Mouse (Mus musculus): ENCODE data around the gene Egfr. TPM values are rescaled to one million over a fixed set of nuclear protein-coding genes. Genes with fewer than 3 reads are reported as not detected.

Gene Egfr
- total and polyA plus RNA-seq, 3 experiments: 0.26 TPM; not detected in 2

DNA sequence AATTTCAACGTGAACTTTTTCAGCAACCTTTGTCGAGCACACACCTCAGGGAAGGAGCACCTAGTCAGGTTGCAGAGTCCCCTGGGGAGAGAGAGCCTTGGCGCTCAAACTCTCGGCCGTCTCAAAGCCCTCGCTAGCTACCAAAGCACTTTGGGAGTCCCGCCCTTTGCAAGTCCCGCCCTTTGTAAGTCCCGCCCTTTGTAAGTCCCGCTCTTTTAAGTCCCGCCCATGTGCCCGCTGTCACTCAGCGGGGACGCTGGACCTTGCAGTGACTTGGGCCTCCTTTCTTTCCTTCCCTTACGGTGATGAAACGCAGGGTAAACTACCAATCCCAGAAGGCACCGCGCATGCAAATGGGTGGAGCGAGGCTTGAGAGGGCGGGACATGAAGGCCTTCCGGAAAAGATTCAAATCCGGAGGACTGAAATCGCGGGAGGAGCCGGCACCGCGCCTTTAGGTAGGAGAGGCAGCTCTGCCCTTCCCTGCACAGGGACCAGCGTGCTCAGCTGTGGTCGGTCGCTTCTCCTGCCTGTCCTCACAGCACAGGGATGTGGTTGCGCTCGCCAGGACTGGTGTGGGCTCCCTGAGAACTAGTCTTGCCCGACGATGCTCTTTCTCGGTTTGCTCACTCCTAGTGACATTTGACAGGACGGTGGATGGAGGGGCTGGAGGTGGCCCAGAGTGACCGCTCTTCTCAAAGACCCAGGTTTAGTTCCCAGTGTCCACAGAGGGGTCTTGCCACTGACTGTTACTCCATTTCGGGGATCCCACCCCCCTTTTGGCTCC, 199.2 kb downstream of the Egfr start, which contains the start of gene Fbxo48 (continued):
- TF ChIP-seq CTCF (conservative IDR thresholded peaks at IDR 0.05 in 1 of 2, IDR thresholded peaks at IDR 0.05 in 1 of 2; ENCODE audit: low read depth in 2 of 2, low read length in 2 of 2): no peak
- TF ChIP-seq ZMIZ1 (IDR thresholded peaks at IDR 0.05; ENCODE audit: low read depth, low read length): peak; percentile 99
- no peak for TF ChIP-seq RCOR1 (conservative IDR thresholded peaks at IDR 0.05; ENCODE audit: low read depth, low read length)
- TF ChIP-seq ZKSCAN1 (IDR thresholded peaks at IDR 0.05; ENCODE audit: borderline replicate concordance, low read depth, low read length): no peak
- TF ChIP-seq EP300 (IDR thresholded peaks at IDR 0.05; ENCODE audit: low read length): no peak
- TF ChIP-seq GABPA (IDR thresholded peaks at IDR 0.05; ENCODE audit: insufficient replicate concordance, low read depth, low read length): peak; percentile 93; the same call in 1 of the 2 replicates
- TF ChIP-seq IRF4 (IDR thresholded peaks at IDR 0.05; ENCODE audit: low read depth, low read length): peak; percentile 68
- TF ChIP-seq E2F4 (IDR thresholded peaks at IDR 0.05; ENCODE audit: insufficient replicate concordance, low read depth, low read length): peak; percentile 99
- peak; percentile 50; the same call in 1 of the 2 replicates for TF ChIP-seq NRF1 (IDR thresholded peaks at IDR 0.05; ENCODE audit: low read depth, low read length)
- peak; percentile 56; the same call in 1 of the 2 replicates for TF ChIP-seq UBTF (IDR thresholded peaks at IDR 0.05; ENCODE audit: low read depth, low read length)
- no peak for TF ChIP-seq JUND (conservative IDR thresholded peaks at IDR 0.05; ENCODE audit: low read depth, low read length)
- no peak for TF ChIP-seq USF2 (conservative IDR thresholded peaks at IDR 0.05; ENCODE audit: low read depth, low read length)
- peak; percentile 71; the same call in 1 of the 2 replicates for TF ChIP-seq MEF2A (IDR thresholded peaks at IDR 0.05; ENCODE audit: borderline replicate concordance, low read depth, low read length)
- TF ChIP-seq NELFE (IDR thresholded peaks at IDR 0.05; ENCODE audit: low read depth, low read length): peak; percentile 98
- TF ChIP-seq ELF1 (IDR thresholded peaks at IDR 0.05; ENCODE audit: low read depth, low read length): peak; percentile 95
- TF ChIP-seq USF1 (IDR thresholded peaks at IDR 0.05; ENCODE audit: low read depth, low read length): peak; percentile 45
- TF ChIP-seq KAT2A (IDR thresholded peaks at IDR 0.05; ENCODE audit: insufficient replicate concordance, low read length): peak; percentile 100
- no peak for TF ChIP-seq PAX5 (IDR thresholded peaks at IDR 0.05; ENCODE audit: low read length)
- TF ChIP-seq MYC (IDR thresholded peaks at IDR 0.05; ENCODE audit: low read depth, low read length): peak; percentile 91
- TF ChIP-seq HCFC1 (IDR thresholded peaks at IDR 0.05; ENCODE audit: low read depth, low read length): peak; percentile 100

DNA sequence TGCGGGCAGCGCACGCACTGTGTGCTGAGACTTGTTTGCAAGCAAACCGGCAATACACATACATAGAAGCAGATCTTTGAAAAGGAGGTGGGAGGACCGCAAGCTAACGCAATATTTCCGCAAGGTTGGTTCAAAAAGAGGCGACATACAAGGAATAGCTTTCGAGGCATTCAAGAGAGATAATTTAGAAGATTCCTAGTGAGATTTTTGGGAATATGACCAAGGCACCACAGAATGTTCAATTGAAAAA, 199.7 kb downstream of the Egfr start:
- Histone ChIP-seq H3K27me3 (replicated peaks) (no peaks in the 10 kb centered on the region), H3K4me2 (ENCODE audit: insufficient read depth, low read depth, poor library complexity, severe bottlenecking) (peak overlapping the region; percentile 67), H3K36me3 (replicated peaks in 1 of 2; ENCODE audit: control insufficient read depth in 1 of 2, insufficient read depth in 1 of 2, low read length in 1 of 2) (peaks cover 0 to 6% of the 10 kb centered on the region in 2 experiments), H3K9ac (ENCODE audit: insufficient read depth, low read depth) (peak overlapping the region; percentile 86), H3K27ac (ENCODE audit: insufficient read depth, low read depth) (peak overlapping the region; percentile 59), H3K4me3 (replicated peaks in 1 of 3; ENCODE audit: low read depth in 2 of 3, low read length in 2 of 3, poor library complexity in 1 of 3) (peak overlapping the region; percentile 74 to 80 (median 76)), H3K79me2 (replicated peaks; ENCODE audit: control insufficient read depth, extremely low read depth, insufficient read depth, poor library complexity, severe bottlenecking) (peaks cover 9% of the 10 kb centered on the region), H3K9me3 (replicated peaks; ENCODE audit: low read length) (no peaks in the 10 kb centered on the region), H3K4me1 (ENCODE audit: control insufficient read depth in 1 of 2, insufficient read depth in 2 of 2) (peaks cover 10 to 72% of the 10 kb centered on the region in 2 experiments)
- TF ChIP-seq PAX5 (IDR thresholded peaks at IDR 0.05; ENCODE audit: low read length) (no peak), UBTF (IDR thresholded peaks at IDR 0.05; ENCODE audit: low read depth, low read length) (no peak), MXI1 (IDR thresholded peaks at IDR 0.05; ENCODE audit: low read depth, low read length) (no peak), NRF1 (IDR thresholded peaks at IDR 0.05; ENCODE audit: low read depth, low read length) (no peak), NELFE (IDR thresholded peaks at IDR 0.05; ENCODE audit: low read depth, low read length) (no peak), JUND (conservative IDR thresholded peaks at IDR 0.05; ENCODE audit: low read depth, low read length) (no peak), RAD21 (IDR thresholded peaks at IDR 0.05; ENCODE audit: low read depth, low read length) (no peak), TCF12 (IDR thresholded peaks at IDR 0.05; ENCODE audit: low read depth, low read length) (no peak), E2F4 (IDR thresholded peaks at IDR 0.05; ENCODE audit: insufficient replicate concordance, low read depth, low read length) (no peak), HCFC1 (IDR thresholded peaks at IDR 0.05; ENCODE audit: low read depth, low read length) (no peak), MYC (IDR thresholded peaks at IDR 0.05; ENCODE audit: low read depth, low read length) (no peak), EP300 (IDR thresholded peaks at IDR 0.05; ENCODE audit: low read length) (no peak)
- in situ Hi-C loops (cut with MboI; ENCODE audit: low pct_ligation_motif_present, low pct_unique_long_range_greater_than_20kb, low sequenced_read_pairs): no loop called here
- DNase-seq (ENCODE audit: extremely low read depth): no peak
- dilution Hi-C loops (cut with MboI; ENCODE audit: extremely low pct_ligation_motif_present, extremely low pct_unique_long_range_greater_than_20kb, low sequenced_read_pairs): no loop called here

Data from CH12.LX (cell line).